Mouse (Mus musculus) olfactory bulb, adult 2 months (tissue): ENCODE measurements at regions not wholly inside any gene's neighbourhood (a gene's known extent, or its start where the extent isn't known, plus 50 kb on each side); places are given as distances from the start of the nearest gene placed in this dataset.

Source experiments
- CTCF ChIP-seq: fragments of 200-500 bp; IDR thresholded peaks from 2 replicates; pipeline ENCODE4 v1.5.1; 2012; ENCODE audit warnings: low read depth, mild to moderate bottlenecking, low read length, moderate library complexity; ENCODE audit not compliant: insufficient read depth
- POLR2A ChIP-seq: fragments of 200-500 bp; IDR thresholded peaks from 2 replicates; pipeline ENCODE4 v1.6.1; 2012; ENCODE audit warnings: mild to moderate bottlenecking, low read depth, low read length, moderate library complexity; ENCODE audit not compliant: insufficient read depth

DNA sequence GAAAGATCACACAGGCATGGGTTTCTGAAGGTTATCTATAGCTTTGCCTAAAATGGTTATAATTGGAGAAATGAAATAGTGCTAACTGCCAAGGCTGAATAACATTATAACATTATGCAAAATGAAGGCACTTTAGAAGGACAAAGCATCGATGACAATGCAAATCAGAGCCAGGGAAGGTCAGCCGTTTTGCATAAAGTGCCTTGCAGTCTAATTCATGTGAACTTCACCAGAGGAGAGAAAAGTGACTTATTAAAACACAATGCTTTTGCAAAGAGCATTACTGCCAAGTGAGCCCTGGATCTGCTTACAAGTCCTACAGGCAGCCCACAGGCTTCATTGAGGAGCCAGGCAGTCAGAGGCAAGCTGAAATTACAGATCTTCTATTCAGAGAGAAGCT is 214.0 kb upstream of the A1bg start:
- TF ChIP-seq CTCF = no peak
- no peak for TF ChIP-seq POLR2A
